Mouse (Mus musculus): ENCODE results near the gene Gm20388. TPM values are rescaled to one million over a fixed set of nuclear protein-coding genes. Genes with fewer than 3 reads are reported as not detected.

The Gm20388 gene
- total RNA-seq, 1 experiment: 27.0 TPM

- no peak overlapping the region for H3K4me3 ChIP-seq (ENCODE audit: insufficient read depth in 1 of 2, low read depth in 1 of 2, low read length in 2 of 2, poor library complexity in 1 of 2, severe bottlenecking in 1 of 2)
- H3K9ac ChIP-seq (ENCODE audit: insufficient read depth, low read depth, low read length, poor library complexity, severe bottlenecking): no peak overlapping the region
- no peak overlapping the region for H3K27ac ChIP-seq (ENCODE audit: insufficient read depth, low read depth, low read length, poor library complexity, severe bottlenecking)
- in situ Hi-C loops (cut with MboI; ENCODE audit: low sequenced_read_pairs in 2 of 2, unreplicated experiment in 2 of 2): loop anchor here (5.0 to 10.0 kb wide), 3 partner anchors 38 to 395 kb away; partner anchors contain the start of gene Foxf1 (in 2 of the 2)
- H3K9me3 ChIP-seq (ENCODE audit: control insufficient read depth, insufficient read depth, low read depth, low read length): no peaks in the 10 kb centered on the region
- H3K36me3 ChIP-seq (ENCODE audit: control insufficient read depth, insufficient read depth, low read length, poor library complexity, severe bottlenecking): no peaks in the 10 kb centered on the region
- H3K4me1 ChIP-seq (ENCODE audit: control insufficient read depth in 2 of 2, insufficient read depth in 2 of 2, low read length in 2 of 2, poor library complexity in 1 of 2): peaks cover 0 to 3% of the 10 kb centered on the region in 2 experiments; a peak in 1 of 4 replicates
- TF ChIP-seq MAFK (IDR thresholded peaks at IDR 0.05; ENCODE audit: insufficient read depth, low read depth, low read length): no peak
- no peak for TF ChIP-seq ZNF384 (IDR thresholded peaks at IDR 0.05; ENCODE audit: low read depth, low read length)
- TF ChIP-seq ZC3H11A (IDR thresholded peaks at IDR 0.05; ENCODE audit: borderline replicate concordance, low read depth, low read length): no peak
- no peak for TF ChIP-seq CHD2 (IDR thresholded peaks at IDR 0.05; ENCODE audit: low read depth, low read length)
- TF ChIP-seq HCFC1 (IDR thresholded peaks at IDR 0.05; ENCODE audit: borderline replicate concordance, insufficient read depth, low read length): no peak
- DNase-seq (ENCODE audit: low read depth, low spot score): no peak
Measured at GRCm38 (mm10) chr8:121119635-121120455, 1209.2 kb downstream of the Gm20388 start.

GRCm38 (mm10) chr8:121120456-121121419 is 1210.1 kb downstream of the Gm20388 start:
- Histone ChIP-seq H3K4me3 (ENCODE audit: insufficient read depth in 1 of 2, low read depth in 1 of 2, low read length in 2 of 2, poor library complexity in 1 of 2, severe bottlenecking in 1 of 2) (no peak overlapping the region), H3K9me3 (ENCODE audit: control insufficient read depth, insufficient read depth, low read depth, low read length) (no peaks in the 10 kb centered on the region), H3K27ac (ENCODE audit: insufficient read depth, low read depth, low read length, poor library complexity, severe bottlenecking) (no peak overlapping the region), H3K4me1 (ENCODE audit: control insufficient read depth in 2 of 2, insufficient read depth in 2 of 2, low read length in 2 of 2, poor library complexity in 1 of 2) (peaks cover 0 to 3% of the 10 kb centered on the region in 2 experiments; a peak in 1 of 4 replicates), H3K9ac (ENCODE audit: insufficient read depth, low read depth, low read length, poor library complexity, severe bottlenecking) (no peak overlapping the region), H3K36me3 (ENCODE audit: control insufficient read depth, insufficient read depth, low read length, poor library complexity, severe bottlenecking) (no peaks in the 10 kb centered on the region)
- in situ Hi-C loops (cut with MboI; ENCODE audit: low sequenced_read_pairs in 2 of 2, unreplicated experiment in 2 of 2): no loop called here
- no peak for DNase-seq (ENCODE audit: low read depth, low spot score)
- TF ChIP-seq ZNF384 (IDR thresholded peaks at IDR 0.05; ENCODE audit: low read depth, low read length): no peak
- no peak for TF ChIP-seq ZC3H11A (IDR thresholded peaks at IDR 0.05; ENCODE audit: borderline replicate concordance, low read depth, low read length)
- TF ChIP-seq CHD2 (IDR thresholded peaks at IDR 0.05; ENCODE audit: low read depth, low read length): no peak
- TF ChIP-seq MAFK (IDR thresholded peaks at IDR 0.05; ENCODE audit: insufficient read depth, low read depth, low read length): no peak
- no peak for TF ChIP-seq HCFC1 (IDR thresholded peaks at IDR 0.05; ENCODE audit: borderline replicate concordance, insufficient read depth, low read length)

GRCm38 (mm10) chr8:121121704-121122103 is 1211.1 kb downstream of the Gm20388 start:
- Histone ChIP-seq H3K4me3 (ENCODE audit: insufficient read depth in 1 of 2, low read depth in 1 of 2, low read length in 2 of 2, poor library complexity in 1 of 2, severe bottlenecking in 1 of 2) (no peak overlapping the region), H3K4me1 (ENCODE audit: control insufficient read depth in 2 of 2, insufficient read depth in 2 of 2, low read length in 2 of 2, poor library complexity in 1 of 2) (peaks cover 0 to 3% of the 10 kb centered on the region in 2 experiments; a peak in 1 of 4 replicates)
- no peak for DNase-seq (ENCODE audit: low read depth, low spot score)

GRCm38 (mm10) chr8:121122368-121122767 is 1211.7 kb downstream of the Gm20388 start:
- H3K4me3 ChIP-seq (ENCODE audit: insufficient read depth in 1 of 2, low read depth in 1 of 2, low read length in 2 of 2, poor library complexity in 1 of 2, severe bottlenecking in 1 of 2): no peak overlapping the region

More at GRCm38 (mm10) chr8:121121704-121122103, 1211.1 kb downstream of the Gm20388 start:
- TF ChIP-seq CHD2 (IDR thresholded peaks at IDR 0.05; ENCODE audit: low read depth, low read length) (no peak), MAFK (IDR thresholded peaks at IDR 0.05; ENCODE audit: insufficient read depth, low read depth, low read length) (no peak), ZC3H11A (IDR thresholded peaks at IDR 0.05; ENCODE audit: borderline replicate concordance, low read depth, low read length) (no peak), ZNF384 (IDR thresholded peaks at IDR 0.05; ENCODE audit: low read depth, low read length) (no peak), HCFC1 (IDR thresholded peaks at IDR 0.05; ENCODE audit: borderline replicate concordance, insufficient read depth, low read length) (no peak)
- H3K9ac ChIP-seq (ENCODE audit: insufficient read depth, low read depth, low read length, poor library complexity, severe bottlenecking): no peak overlapping the region
- no peak overlapping the region for H3K27ac ChIP-seq (ENCODE audit: insufficient read depth, low read depth, low read length, poor library complexity, severe bottlenecking)
- in situ Hi-C loops (cut with MboI; ENCODE audit: low sequenced_read_pairs in 2 of 2, unreplicated experiment in 2 of 2): no loop called here
- no peaks in the 10 kb centered on the region for H3K36me3 ChIP-seq (ENCODE audit: control insufficient read depth, insufficient read depth, low read length, poor library complexity, severe bottlenecking)
- H3K9me3 ChIP-seq (ENCODE audit: control insufficient read depth, insufficient read depth, low read depth, low read length): no peaks in the 10 kb centered on the region

More at GRCm38 (mm10) chr8:121122368-121122767, 1211.7 kb downstream of the Gm20388 start:
- no peak for DNase-seq (ENCODE audit: low read depth, low spot score)
- TF ChIP-seq HCFC1 (IDR thresholded peaks at IDR 0.05; ENCODE audit: borderline replicate concordance, insufficient read depth, low read length) (no peak), MAFK (IDR thresholded peaks at IDR 0.05; ENCODE audit: insufficient read depth, low read depth, low read length) (no peak), CHD2 (IDR thresholded peaks at IDR 0.05; ENCODE audit: low read depth, low read length) (no peak), ZNF384 (IDR thresholded peaks at IDR 0.05; ENCODE audit: low read depth, low read length) (no peak), ZC3H11A (IDR thresholded peaks at IDR 0.05; ENCODE audit: borderline replicate concordance, low read depth, low read length) (no peak)
- in situ Hi-C loops (cut with MboI; ENCODE audit: low sequenced_read_pairs in 2 of 2, unreplicated experiment in 2 of 2): no loop called here
- Histone ChIP-seq H3K36me3 (ENCODE audit: control insufficient read depth, insufficient read depth, low read length, poor library complexity, severe bottlenecking) (no peaks in the 10 kb centered on the region), H3K9ac (ENCODE audit: insufficient read depth, low read depth, low read length, poor library complexity, severe bottlenecking) (no peak overlapping the region), H3K4me1 (ENCODE audit: control insufficient read depth in 2 of 2, insufficient read depth in 2 of 2, low read length in 2 of 2, poor library complexity in 1 of 2) (peaks cover 0 to 3% of the 10 kb centered on the region in 2 experiments; a peak in 1 of 4 replicates), H3K27ac (ENCODE audit: insufficient read depth, low read depth, low read length, poor library complexity, severe bottlenecking) (no peak overlapping the region), H3K9me3 (ENCODE audit: control insufficient read depth, insufficient read depth, low read depth, low read length) (no peaks in the 10 kb centered on the region)
